Mouse (Mus musculus) thymus, adult 2 months (tissue): ENCODE data around the gene Fcgr1.

Source experiments
- CTCF ChIP-seq: fragments of 200-500 bp; IDR thresholded peaks from 2 replicates; pipeline ENCODE4 v1.5.1; 2012; ENCODE audit warnings: mild to moderate bottlenecking, control low read depth, low read length, moderate library complexity, borderline replicate concordance; ENCODE audit not compliant: control insufficient read depth, poor library complexity, insufficient read depth; ENCODE audit errors: extremely low read depth
- POLR2A ChIP-seq: fragments of 200-500 bp; IDR thresholded peaks from 2 replicates; pipeline ENCODE4 v1.6.1; 2012; ENCODE audit warnings: mild to moderate bottlenecking, low read length, control low read depth, moderate library complexity; ENCODE audit not compliant: control insufficient read depth, poor library complexity, insufficient read depth; ENCODE audit errors: extremely low read depth

DNA sequence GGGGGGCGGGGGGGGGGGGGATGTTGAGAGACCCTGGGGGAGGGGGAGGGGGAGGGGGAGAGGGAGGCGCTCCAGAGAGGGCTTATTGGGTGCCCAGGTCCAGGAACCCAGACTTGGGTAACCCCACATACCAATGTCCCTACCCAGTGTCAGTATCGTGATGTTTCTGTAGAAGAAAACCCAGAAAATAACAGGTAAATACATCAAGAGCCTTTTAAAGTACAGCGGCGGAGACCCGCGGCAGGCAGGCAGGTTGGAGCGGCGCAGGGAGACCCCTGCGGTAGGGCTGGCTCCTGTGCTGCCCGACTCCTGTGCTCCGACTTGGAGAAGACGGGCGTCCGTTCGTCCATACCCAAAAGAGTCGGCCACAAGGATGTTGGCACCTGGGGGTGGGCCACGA, 33.9 kb upstream of the Fcgr1 start:
- TF ChIP-seq POLR2A (no peak), CTCF (no peak)
